Mouse (Mus musculus) kidney, adult 2 months (tissue): ENCODE measurements around the gene Ankrd24.

Experiments
- CTCF ChIP-seq: fragments of 200-500 bp; conservative IDR thresholded peaks from 2 replicates; pipeline ENCODE4 v1.5.1; 2011; ENCODE audit warnings: low read depth, mild to moderate bottlenecking, control low read depth, low read length, moderate library complexity, mixed read lengths; ENCODE audit not compliant: insufficient read depth, insufficient read length
- POLR2A ChIP-seq: fragments of 200-500 bp; IDR thresholded peaks from one replicate; pipeline ENCODE4 v1.6.1; 2011; ENCODE audit warnings: low read depth, low read length, control low read depth

- TF ChIP-seq CTCF (no peak), POLR2A (no peak)
Measured at GRCm38 (mm10) chr10:81636338-81636737, 8.0 kb downstream of the Ankrd24 start.
